Mouse (Mus musculus): Measurements from ENCODE around the gene Slc25a34. TPM values are rescaled to one million over a fixed set of nuclear protein-coding genes. Genes with fewer than 3 reads are reported as not detected.

Slc25a34 gene
- polyA plus RNA-seq, 1 experiment: 25.3 TPM

DNA sequence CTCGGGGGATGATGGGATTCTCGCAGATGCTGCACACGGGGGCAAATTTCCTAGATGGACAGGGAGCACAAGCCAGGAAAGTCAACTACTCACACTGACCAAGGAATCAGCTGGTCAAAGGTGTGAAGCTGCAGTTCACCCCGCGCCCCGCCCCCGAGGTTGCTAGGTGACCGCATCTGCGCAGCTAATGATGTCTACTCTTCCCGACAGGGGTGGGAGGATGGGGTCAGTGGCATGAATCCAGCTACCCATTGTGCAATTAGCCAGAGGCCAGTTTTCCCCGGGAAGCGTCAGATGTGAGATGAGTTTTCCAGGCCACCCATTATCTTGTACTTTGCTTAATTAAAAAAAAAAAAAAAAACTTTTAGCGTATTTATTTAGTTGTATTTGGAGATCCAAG lies 42.6 kb downstream of the Slc25a34 start:
- WGBS: 94% methylated on average over 13 of the region's 13 CpGs
- Histone ChIP-seq H3K27me3 (ENCODE audit: control insufficient read depth, insufficient read depth, low read length) (no peaks in the 10 kb centered on the region), H3K4me1 (ENCODE audit: control insufficient read depth, insufficient read depth, insufficient read length, low read length) (peaks cover 17% of the 10 kb centered on the region), H3K27ac (ENCODE audit: insufficient read depth, low read depth, low read length) (no peak overlapping the region), H3K4me3 (ENCODE audit: low read depth, low read length) (no peak overlapping the region), H3K36me3 (ENCODE audit: control insufficient read depth, insufficient read depth, low read length) (peaks cover 73% of the 10 kb centered on the region)
- TF ChIP-seq POLR2A (IDR thresholded peaks at IDR 0.05; ENCODE audit: low read depth, low read length): no peak
- TF ChIP-seq CTCF (IDR thresholded peaks at IDR 0.05; ENCODE audit: extremely low read depth, insufficient read length, insufficient replicate concordance, low read depth, low read length): no peak

DNA sequence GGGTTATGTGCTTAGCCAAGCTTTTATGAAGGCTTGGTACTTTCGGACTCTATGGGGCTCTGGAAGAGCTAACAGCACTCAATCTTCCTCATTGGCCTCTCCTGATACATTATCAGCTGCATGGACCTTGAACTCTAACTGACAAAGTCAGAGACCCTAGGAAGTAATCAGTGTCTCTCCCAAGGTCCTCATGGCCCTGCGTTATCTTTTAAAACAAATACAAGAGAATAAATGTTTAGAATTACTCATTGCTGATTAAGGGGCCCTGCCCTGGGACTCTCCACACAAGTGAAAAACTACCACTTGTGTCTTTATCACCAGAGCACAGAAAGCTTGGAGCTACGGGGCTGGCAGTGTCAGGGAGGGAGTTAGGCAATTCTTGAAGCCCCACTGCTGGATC lies 44.8 kb downstream of the Slc25a34 start:
- TF ChIP-seq CTCF (IDR thresholded peaks at IDR 0.05; ENCODE audit: extremely low read depth, insufficient read length, insufficient replicate concordance, low read depth, low read length) (no peak), POLR2A (IDR thresholded peaks at IDR 0.05; ENCODE audit: low read depth, low read length) (no peak)
- no peaks in the 10 kb centered on the region for H3K27me3 ChIP-seq (ENCODE audit: control insufficient read depth, insufficient read depth, low read length)
- peaks cover 26% of the 10 kb centered on the region for H3K4me1 ChIP-seq (ENCODE audit: control insufficient read depth, insufficient read depth, insufficient read length, low read length)
- peak overlapping the region; percentile 94 for H3K27ac ChIP-seq (ENCODE audit: insufficient read depth, low read depth, low read length)
- H3K36me3 ChIP-seq (ENCODE audit: control insufficient read depth, insufficient read depth, low read length): peaks cover 55% of the 10 kb centered on the region
- WGBS: 14% methylated on average over 3 of the region's 3 CpGs
- no peak overlapping the region for H3K4me3 ChIP-seq (ENCODE audit: low read depth, low read length)

DNA sequence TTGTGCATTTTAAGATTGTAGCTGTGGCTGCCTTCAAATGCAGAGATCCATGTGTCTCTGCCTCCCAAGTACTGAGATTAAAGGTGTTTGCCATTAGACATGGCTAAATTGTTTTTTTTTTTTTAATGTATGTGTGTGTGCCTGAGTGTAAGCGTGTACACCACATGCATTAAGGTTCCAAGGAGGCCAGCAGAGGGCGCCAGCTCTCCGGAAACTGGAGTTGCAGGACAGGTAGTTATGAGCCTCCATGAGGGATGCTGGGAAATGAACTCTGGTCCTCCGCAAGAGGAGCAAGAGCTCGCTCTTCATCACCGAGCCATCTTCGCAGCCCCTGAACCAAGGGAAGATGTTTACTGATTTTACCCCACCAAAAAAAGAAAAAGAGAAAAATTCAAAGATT lies 46.7 kb downstream of the Slc25a34 start:
- TF ChIP-seq CTCF (IDR thresholded peaks at IDR 0.05; ENCODE audit: extremely low read depth, insufficient read length, insufficient replicate concordance, low read depth, low read length) (peak; percentile 57; the same call in 1 of the 2 replicates), POLR2A (IDR thresholded peaks at IDR 0.05; ENCODE audit: low read depth, low read length) (no peak)
- H3K36me3 ChIP-seq (ENCODE audit: control insufficient read depth, insufficient read depth, low read length): peaks cover 39% of the 10 kb centered on the region
- no peak overlapping the region for H3K4me3 ChIP-seq (ENCODE audit: low read depth, low read length)
- peaks cover 42% of the 10 kb centered on the region for H3K4me1 ChIP-seq (ENCODE audit: control insufficient read depth, insufficient read depth, insufficient read length, low read length)
- no peaks in the 10 kb centered on the region for H3K27me3 ChIP-seq (ENCODE audit: control insufficient read depth, insufficient read depth, low read length)
- H3K27ac ChIP-seq (ENCODE audit: insufficient read depth, low read depth, low read length): no peak overlapping the region
- 97% methylated on average over 7 of the region's 7 CpGs for WGBS

DNA sequence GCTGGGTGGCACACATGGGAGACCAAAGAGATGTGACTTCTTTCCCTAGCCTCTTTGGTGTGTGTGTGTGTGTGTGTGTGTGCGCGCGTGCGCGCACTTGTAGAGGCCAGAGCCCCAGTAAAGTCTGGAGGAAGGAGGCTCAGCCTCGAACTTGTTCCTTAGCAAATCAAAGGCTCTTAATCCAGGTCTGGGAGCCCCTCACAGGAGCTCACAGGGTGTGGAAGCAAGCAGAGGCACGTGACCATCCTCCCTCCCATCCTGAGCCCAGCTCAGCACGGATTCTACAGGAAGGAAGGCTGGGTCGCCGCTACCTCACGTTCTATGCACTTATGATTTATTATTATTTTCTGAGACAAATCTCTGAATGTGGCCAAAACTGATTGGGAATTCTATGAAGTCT lies 47.2 kb downstream of the Slc25a34 start:
- TF ChIP-seq CTCF (IDR thresholded peaks at IDR 0.05; ENCODE audit: extremely low read depth, insufficient read length, insufficient replicate concordance, low read depth, low read length) (no peak), POLR2A (IDR thresholded peaks at IDR 0.05; ENCODE audit: low read depth, low read length) (no peak)
- Histone ChIP-seq H3K4me3 (ENCODE audit: low read depth, low read length) (no peak overlapping the region), H3K27me3 (ENCODE audit: control insufficient read depth, insufficient read depth, low read length) (no peaks in the 10 kb centered on the region), H3K36me3 (ENCODE audit: control insufficient read depth, insufficient read depth, low read length) (peaks cover 35% of the 10 kb centered on the region), H3K4me1 (ENCODE audit: control insufficient read depth, insufficient read depth, insufficient read length, low read length) (peaks cover 44% of the 10 kb centered on the region), H3K27ac (ENCODE audit: insufficient read depth, low read depth, low read length) (no peak overlapping the region)
- WGBS: 88% methylated on average over 11 of the region's 11 CpGs

DNA sequence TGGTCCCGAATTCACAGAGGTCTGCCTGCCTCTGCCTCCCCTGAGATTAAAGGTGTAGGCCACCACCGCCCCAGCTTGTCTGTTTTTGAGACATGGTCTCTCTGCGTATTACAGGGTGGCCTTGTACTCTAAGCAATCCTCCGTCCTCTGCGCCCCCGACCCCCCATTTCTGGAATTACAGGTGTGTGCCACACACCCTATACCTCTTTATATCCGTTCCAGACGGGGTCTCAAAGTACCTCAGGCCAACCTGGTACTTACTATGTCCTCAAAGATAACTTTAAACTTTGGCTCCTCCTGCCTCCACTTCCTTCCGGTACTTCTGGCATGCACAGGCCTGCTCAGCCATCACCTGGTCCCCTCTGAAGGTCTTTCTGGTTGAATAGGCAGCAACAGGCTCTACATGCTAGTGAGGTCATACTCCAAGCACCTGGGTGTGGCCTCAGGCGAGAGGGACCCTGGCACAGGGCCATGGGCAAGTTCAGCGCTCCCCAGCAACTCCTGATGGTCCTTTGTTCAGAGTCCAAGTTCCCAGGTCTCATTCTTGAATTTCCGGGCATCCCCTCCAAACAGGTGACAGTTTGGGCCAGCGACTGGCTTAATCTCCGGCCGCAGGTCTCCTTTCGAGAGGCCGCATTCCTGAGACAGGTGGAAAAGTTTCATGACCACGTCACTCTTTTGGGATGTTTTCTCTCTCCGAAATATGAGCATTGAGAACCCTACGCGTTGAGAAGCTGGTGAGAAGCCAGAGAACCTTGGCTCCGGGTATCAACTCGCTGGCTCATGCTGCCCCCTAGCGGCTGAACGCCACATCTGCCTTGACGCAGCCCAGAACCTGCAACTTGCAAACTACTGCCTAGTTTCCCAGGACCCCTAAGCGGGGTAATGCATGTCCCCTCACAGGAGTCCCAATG lies 48.6 kb downstream of the Slc25a34 start:
- WGBS: 27% methylated on average over 27 of the region's 27 CpGs
- Histone ChIP-seq H3K4me1 (ENCODE audit: control insufficient read depth, insufficient read depth, insufficient read length, low read length) (peaks cover 51% of the 10 kb centered on the region), H3K27me3 (ENCODE audit: control insufficient read depth, insufficient read depth, low read length) (no peaks in the 10 kb centered on the region), H3K27ac (ENCODE audit: insufficient read depth, low read depth, low read length) (peak overlapping the region; percentile 80), H3K4me3 (ENCODE audit: low read depth, low read length) (peak overlapping the region; percentile 48), H3K36me3 (ENCODE audit: control insufficient read depth, insufficient read depth, low read length) (peaks cover 24% of the 10 kb centered on the region)
- TF ChIP-seq POLR2A (IDR thresholded peaks at IDR 0.05; ENCODE audit: low read depth, low read length) (no peak; the same call in 1 of the 2 replicates), CTCF (IDR thresholded peaks at IDR 0.05; ENCODE audit: extremely low read depth, insufficient read length, insufficient replicate concordance, low read depth, low read length) (peak; percentile 98)

DNA sequence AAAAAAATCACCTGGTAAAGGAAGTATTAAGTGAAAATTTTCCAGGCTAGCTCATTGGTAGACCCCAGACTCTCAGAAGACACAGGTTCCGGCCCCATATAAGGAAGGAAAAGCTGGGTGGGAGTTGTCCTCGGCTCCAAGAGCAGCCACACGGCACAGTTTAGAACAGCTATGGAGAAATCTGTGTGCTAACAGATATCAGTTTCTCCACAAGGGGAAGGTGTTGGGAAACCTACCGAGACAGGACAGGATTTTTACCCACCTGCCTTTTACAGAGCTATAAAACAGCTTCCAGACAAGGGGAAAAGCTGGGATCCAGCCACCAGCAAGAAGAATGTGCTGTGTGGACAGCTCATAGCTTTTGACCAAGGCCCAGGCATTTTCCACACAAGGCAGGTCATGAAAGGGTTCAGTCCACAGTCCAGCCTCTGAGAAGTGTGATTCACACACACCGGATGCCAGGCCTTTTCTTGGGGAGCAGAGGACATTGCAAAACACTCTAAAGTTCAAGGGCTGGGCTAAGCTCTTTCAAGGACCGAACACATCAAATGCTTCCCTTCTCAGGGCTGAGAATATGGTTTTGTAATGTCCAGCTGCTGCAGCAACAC lies 50.2 kb downstream of the Slc25a34 start:
- H3K27me3 ChIP-seq (ENCODE audit: control insufficient read depth, insufficient read depth, low read length): no peaks in the 10 kb centered on the region
- H3K27ac ChIP-seq (ENCODE audit: insufficient read depth, low read depth, low read length): peak overlapping the region; percentile 80
- 25% methylated on average over 6 of the region's 6 CpGs for WGBS
- H3K36me3 ChIP-seq (ENCODE audit: control insufficient read depth, insufficient read depth, low read length): peaks cover 18% of the 10 kb centered on the region
- H3K4me1 ChIP-seq (ENCODE audit: control insufficient read depth, insufficient read depth, insufficient read length, low read length): peaks cover 44% of the 10 kb centered on the region
- no peak overlapping the region for H3K4me3 ChIP-seq (ENCODE audit: low read depth, low read length)
- TF ChIP-seq CTCF (IDR thresholded peaks at IDR 0.05; ENCODE audit: extremely low read depth, insufficient read length, insufficient replicate concordance, low read depth, low read length) (peak; percentile 8; the same call in 1 of the 2 replicates), POLR2A (IDR thresholded peaks at IDR 0.05; ENCODE audit: low read depth, low read length) (no peak)

All from small intestine, adult 2 months (tissue).